Mouse (Mus musculus): ENCODE results near the gene 3110082J24Rik.

Gene 3110082J24Rik

GRCm38 (mm10) chr5:30118018-30118417 lies 12.1 kb upstream of the 3110082J24Rik start:
- no peak for DNase-seq (ENCODE audit: low read depth, low spot score)

GRCm38 (mm10) chr5:30115718-30116117 lies 9.8 kb upstream of the 3110082J24Rik start:
- no peak for DNase-seq (ENCODE audit: low read depth, low spot score)

- no peak for DNase-seq (ENCODE audit: low read depth, low spot score)
These were observed 8.9 kb upstream of the 3110082J24Rik start for GRCm38 (mm10) chr5:30114761-30115140.

GRCm38 (mm10) chr5:30113881-30114760 lies 8.2 kb upstream of the 3110082J24Rik start:
- DNase-seq (ENCODE audit: low read depth, low spot score) = no peak

GRCm38 (mm10) chr5:30112533-30113068 lies 6.7 kb upstream of the 3110082J24Rik start:
- DNase-seq (ENCODE audit: low read depth, low spot score) = no peak

GRCm38 (mm10) chr5:30111771-30112170 lies 5.9 kb upstream of the 3110082J24Rik start:
- no peak for DNase-seq (ENCODE audit: low read depth, low spot score)

GRCm38 (mm10) chr5:30111126-30111525 lies 5.2 kb upstream of the 3110082J24Rik start:
- DNase-seq (ENCODE audit: low read depth, low spot score) = no peak

- no peak for DNase-seq (ENCODE audit: low read depth, low spot score)
These were observed 4.6 kb upstream of the 3110082J24Rik start for GRCm38 (mm10) chr5:30110371-30111060.

- no peak for DNase-seq (ENCODE audit: low read depth, low spot score)
These were observed 4.0 kb upstream of the 3110082J24Rik start for GRCm38 (mm10) chr5:30109899-30110298.

GRCm38 (mm10) chr5:30108233-30108632 lies 2.3 kb upstream of the 3110082J24Rik start:
- no peak for DNase-seq (ENCODE audit: low read depth, low spot score)

GRCm38 (mm10) chr5:30107611-30108041 lies 1.7 kb upstream of the 3110082J24Rik start:
- no peak for DNase-seq (ENCODE audit: low read depth, low spot score)

- no peak for DNase-seq (ENCODE audit: low read depth, low spot score)
These were observed 1.3 kb upstream of the 3110082J24Rik start for GRCm38 (mm10) chr5:30107186-30107585.

- DNase-seq (ENCODE audit: low read depth, low spot score) = no peak
These were observed 870 bp upstream of the 3110082J24Rik start for GRCm38 (mm10) chr5:30106756-30107155.

GRCm38 (mm10) chr5:30104841-30105667 lies 832 bp downstream of the 3110082J24Rik start, which contains the start of gene Garem2:
Gene Garem2, plus strand, starts transcription at chr5:30105161.
- no peak for DNase-seq (ENCODE audit: low read depth, low spot score)

- no peak for DNase-seq (ENCODE audit: low read depth, low spot score)
These were observed 1.5 kb downstream of the 3110082J24Rik start for GRCm38 (mm10) chr5:30104339-30104738.

- no peak for DNase-seq (ENCODE audit: low read depth, low spot score)
These were observed 2.5 kb downstream of the 3110082J24Rik start for GRCm38 (mm10) chr5:30103340-30103739.

- no peak for DNase-seq (ENCODE audit: low read depth, low spot score)
These were observed 7.6 kb downstream of the 3110082J24Rik start for GRCm38 (mm10) chr5:30098260-30098659.

GRCm38 (mm10) chr5:30095731-30096130 lies 10.2 kb downstream of the 3110082J24Rik start:
- no peak for DNase-seq (ENCODE audit: low read depth, low spot score)

- DNase-seq (ENCODE audit: low read depth, low spot score) = no peak
These were observed 11.5 kb downstream of the 3110082J24Rik start for GRCm38 (mm10) chr5:30094399-30094798.

- no peak for DNase-seq (ENCODE audit: low read depth, low spot score)
These were observed 13.2 kb downstream of the 3110082J24Rik start for GRCm38 (mm10) chr5:30092701-30093100.
